Mouse (Mus musculus) frontal cortex, adult 2 months (tissue): ENCODE data around the gene Hdhd5. TPM values are rescaled to one million over a fixed set of nuclear protein-coding genes. Genes with fewer than 3 reads are reported as not detected.

Experiments
- DNase-seq, 2 experiments: peaks; one replicate each; pipeline ENCODE4 v3.0.0; 2022; ENCODE audit warnings: low spot score in 1 of 2; ENCODE audit errors: extremely low spot score in 1 of 2
- polyA plus RNA-seq: library from polyadenylated mRNA; depleted of rRNA; stranded (reverse); fragments of >200 nt; gene quantifications from 2 replicates; pipeline ENCODE4 v1.2.3, GENCODE M21; 2012

Hdhd5 gene
- polyA plus RNA-seq, 1 experiment, result 48.3 TPM

GRCm38 (mm10) chr6:120536337-120536736 lies 5.2 kb upstream of the Hdhd5 start:
- DNase-seq, result no peak

- no peak for DNase-seq
Observed at GRCm38 (mm10) chr6:120532594-120532993, 1.5 kb upstream of the Hdhd5 start.

GRCm38 (mm10) chr6:120529123-120529522 lies 2.0 kb downstream of the Hdhd5 start:
- DNase-seq, result no peak

GRCm38 (mm10) chr6:120524796-120525195 lies 6.3 kb downstream of the Hdhd5 start:
- no peak for DNase-seq

- no peak for DNase-seq
Observed at GRCm38 (mm10) chr6:120519647-120520046, 11.5 kb downstream of the Hdhd5 start.

GRCm38 (mm10) chr6:120517311-120517710 lies 13.8 kb downstream of the Hdhd5 start:
- DNase-seq, result peak in 1 of 2 experiments; percentile 54

- DNase-seq, result no peak
Observed at GRCm38 (mm10) chr6:120516879-120517278, 14.2 kb downstream of the Hdhd5 start.

- no peak for DNase-seq
Observed at GRCm38 (mm10) chr6:120516422-120516821, 14.7 kb downstream of the Hdhd5 start.

GRCm38 (mm10) chr6:120511212-120511611 lies 19.9 kb downstream of the Hdhd5 start:
- DNase-seq, result no peak

- peak; percentile 72 to 83 for DNase-seq
Observed at GRCm38 (mm10) chr6:120510425-120510824, 20.7 kb downstream of the Hdhd5 start.

GRCm38 (mm10) chr6:120509975-120510374 lies 21.1 kb downstream of the Hdhd5 start:
- DNase-seq, result peak in 1 of 2 experiments; percentile 25

- no peak for DNase-seq
Observed at GRCm38 (mm10) chr6:120508645-120509044, 22.5 kb downstream of the Hdhd5 start.

- no peak for DNase-seq
Observed at GRCm38 (mm10) chr6:120505531-120505930, 25.6 kb downstream of the Hdhd5 start.

GRCm38 (mm10) chr6:120504051-120504450 lies 27.1 kb downstream of the Hdhd5 start:
- peak; percentile 84 to 87 for DNase-seq

GRCm38 (mm10) chr6:120496544-120496943 lies 34.6 kb downstream of the Hdhd5 start:
- no peak for DNase-seq

- peak; percentile 85 to 93 for DNase-seq
Observed at GRCm38 (mm10) chr6:120493374-120494181, 37.5 kb downstream of the Hdhd5 start, which contains the start of gene Tmem121b. Tmem121b (minus strand) TSS chr6:120493807.

- DNase-seq, result no peak
Observed at GRCm38 (mm10) chr6:120492499-120493373, 38.4 kb downstream of the Hdhd5 start.

- DNase-seq, result no peak
Observed at GRCm38 (mm10) chr6:120491862-120492498, 39.1 kb downstream of the Hdhd5 start.

- no peak for DNase-seq
Observed at GRCm38 (mm10) chr6:120491064-120491463, 40.1 kb downstream of the Hdhd5 start.

GRCm38 (mm10) chr6:120489461-120489860 lies 41.7 kb downstream of the Hdhd5 start:
- no peak for DNase-seq

- DNase-seq, result peak in 1 of 2 experiments; percentile 54
Observed at GRCm38 (mm10) chr6:120488647-120489046, 42.5 kb downstream of the Hdhd5 start.
